Comparison of ENCODE assay signal across 8 mouse cellular contexts in the genomic region with DNA sequence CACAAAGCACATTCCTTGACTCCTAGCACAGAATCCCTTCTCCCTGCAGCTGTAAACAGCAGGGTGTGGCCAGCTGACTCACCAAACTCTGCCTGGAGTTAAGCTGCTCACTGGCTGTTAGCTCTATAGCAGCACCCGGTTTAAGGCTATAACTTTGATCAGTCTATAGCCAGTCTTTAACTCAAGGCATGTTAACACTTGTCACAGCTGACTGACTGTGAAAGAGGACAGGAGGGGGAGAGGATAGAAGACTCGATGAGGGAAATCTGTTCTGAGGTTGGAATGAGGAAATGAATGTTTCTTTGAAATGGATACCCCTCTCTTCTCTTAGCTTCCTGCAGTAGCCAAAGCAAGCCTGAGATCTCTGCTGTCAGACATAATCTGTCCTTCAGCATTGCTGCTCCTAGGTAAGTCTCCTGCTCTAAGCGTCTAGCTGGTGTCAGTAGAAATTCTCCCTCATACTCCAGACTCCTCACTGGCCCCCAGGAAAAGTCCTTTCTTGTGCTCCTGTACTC. TPM values are rescaled to one million over a fixed set of nuclear protein-coding genes. Genes with fewer than 3 reads are reported as not detected.
DNase-seq lines count a peak whose midpoint lies in the region; ATAC-seq and TF ChIP-seq lines count a peak whose summit lies in the region.

No protein-coding gene starts in this region.

- peak overlapping the region; percentile 59 for H3K4me3 ChIP-seq in left cerebral cortex, adult 2 months
- peak overlapping the region; percentile 67 for H3K4me3 ChIP-seq in brown adipose tissue, adult 24 weeks (ENCODE audit: insufficient read depth, low read depth, low read length)
- peak overlapping the region; percentile 64 for H3K4me3 ChIP-seq in kidney, embryonic 14.5 days (ENCODE audit: low read length)

- 6% methylated on average over 3 of the region's 3 CpGs for WGBS in kidney, embryonic 14.5 days

- H3K4me2 ChIP-seq in kidney, embryonic 14.5 days (replicated peaks; ENCODE audit: low read depth, low read length): peak overlapping the region; percentile 70

- H3K4me1 ChIP-seq in brown adipose tissue, adult 24 weeks (ENCODE audit: control insufficient read depth, insufficient read depth, insufficient read length, low read length): peaks cover 7% of the 10 kb centered on the region
- H3K4me1 ChIP-seq in kidney, embryonic 14.5 days (ENCODE audit: control insufficient read depth, insufficient read depth, low read length): peaks cover 8% of the 10 kb centered on the region

- no peak for DNase-seq in left cerebral cortex, adult 2 months (ENCODE audit: extremely low spot score in 1 of 2, low spot score in 2 of 2)
- no peak for DNase-seq in left cerebral cortex, postnatal 10 days (ENCODE audit: extremely low spot score in 1 of 2, low spot score in 2 of 2)
- peak; percentile 8 for DNase-seq in lung, postnatal 14 days
- DNase-seq in yolk sac, embryonic 10.5 days (ENCODE audit: low spot score): peak; percentile 19
- DNase-seq in cerebellum, adult 9-10 months: no peak

- H3K27ac ChIP-seq in left cerebral cortex, adult 2 months: no peak overlapping the region
- H3K27ac ChIP-seq in brown adipose tissue, adult 24 weeks (replicated peaks; ENCODE audit: low read depth, low read length): peak overlapping the region; percentile 56; the same call in 1 of the 2 replicates
- no peak overlapping the region for H3K27ac ChIP-seq in kidney, embryonic 14.5 days (ENCODE audit: low read depth, low read length)

- H3K27me3 ChIP-seq in kidney, embryonic 14.5 days (ENCODE audit: control insufficient read depth, insufficient read depth, low read length): no peaks in the 10 kb centered on the region

- intact Hi-C loops in left cerebral cortex, adult 2 months (cut with DNase I): no loop called here
- intact Hi-C loops in left cerebral cortex, postnatal 10 days (cut with DNase I): no loop called here

- no peaks in the 10 kb centered on the region; the same call in 1 of the 2 replicates for H3K36me3 ChIP-seq in kidney, embryonic 14.5 days (ENCODE audit: control insufficient read depth, insufficient read depth, low read length)

- no peak for TF ChIP-seq CTCF in left cerebral cortex, adult 2 months (IDR thresholded peaks at IDR 0.05)

- H3K9ac ChIP-seq in kidney, embryonic 14.5 days (ENCODE audit: low read depth, low read length): peak overlapping the region; percentile 51; the same call in 1 of the 2 replicates

- peak; percentile 59 for ATAC-seq in granulocyte monocyte progenitor cell, adult 5-6 weeks (replicated peaks; ENCODE audit: poor library complexity, severe bottlenecking)
- ATAC-seq in kidney, embryonic 14.5 days (ENCODE audit: low FRiP score, low TSS enrichment): peak; percentile 90

- no peaks in the 10 kb centered on the region for H3K9me3 ChIP-seq in kidney, embryonic 14.5 days (ENCODE audit: control insufficient read depth, low read length)

RNA-seq across cellular contexts. Expression of a gene that starts 0.9 kb away (rescaled TPM):
- total RNA-seq in left cerebral cortex, adult 2 months (2021): 1 to 10 TPM; 7.6 to 9.1 TPM
- total RNA-seq in left cerebral cortex, postnatal 10 days (2021): 10 to 100 TPM in 1 of 2 experiments, 1 to 10 TPM in 1; 7.7 to 10.1 TPM
- 28.3 and 35.4 TPM in 2 replicates for polyA plus RNA-seq in brown adipose tissue, adult 24 weeks (2012; ENCODE audit: insufficient read depth, insufficient read length, missing spikeins)
- 23.6 and 28.5 TPM in 2 replicates for total RNA-seq in granulocyte monocyte progenitor cell, adult 5-6 weeks (2014; fragmentation: Nextera tagmentation)
- total RNA-seq in granulocyte monocyte progenitor cell, adult 5-6 weeks (2017): 35.2 and 37.1 TPM in 2 replicates
- polyA plus RNA-seq in kidney, embryonic 14.5 days (2014; fragmentation: Nextera tagmentation; extraction: Ambion mirVana): 11.5 and 19.9 TPM in 2 replicates

RNA-seq across cellular contexts. Expression of a gene that starts 15.5 kb away (rescaled TPM):
- not detected for total RNA-seq in left cerebral cortex, adult 2 months (2021)
- total RNA-seq in left cerebral cortex, postnatal 10 days (2021): not detected
- not detected in 2 replicates for polyA plus RNA-seq in brown adipose tissue, adult 24 weeks (2012; ENCODE audit: insufficient read depth, insufficient read length, missing spikeins)
- total RNA-seq in granulocyte monocyte progenitor cell, adult 5-6 weeks (2014; fragmentation: Nextera tagmentation): not detected in 2 replicates
- total RNA-seq in granulocyte monocyte progenitor cell, adult 5-6 weeks (2017): not detected in 2 replicates
- not detected in 2 replicates for polyA plus RNA-seq in kidney, embryonic 14.5 days (2014; fragmentation: Nextera tagmentation; extraction: Ambion mirVana)

RNA-seq across cellular contexts. Expression of a gene that starts 33.1 kb away (rescaled TPM):
- total RNA-seq in left cerebral cortex, adult 2 months (2021): not detected
- total RNA-seq in left cerebral cortex, postnatal 10 days (2021): not detected
- not detected in 2 replicates for polyA plus RNA-seq in brown adipose tissue, adult 24 weeks (2012; ENCODE audit: insufficient read depth, insufficient read length, missing spikeins)
- not detected in 2 replicates for total RNA-seq in granulocyte monocyte progenitor cell, adult 5-6 weeks (2014; fragmentation: Nextera tagmentation)
- total RNA-seq in granulocyte monocyte progenitor cell, adult 5-6 weeks (2017): 0.15 and 0.17 TPM in 2 replicates
- polyA plus RNA-seq in kidney, embryonic 14.5 days (2014; fragmentation: Nextera tagmentation; extraction: Ambion mirVana): 0.05 TPM in 1 of 2 replicates, not detected in the other

RNA-seq across cellular contexts. Expression of a gene that starts 44.6 kb away (rescaled TPM):
- total RNA-seq in left cerebral cortex, adult 2 months (2021): not detected
- not detected for total RNA-seq in left cerebral cortex, postnatal 10 days (2021)
- polyA plus RNA-seq in brown adipose tissue, adult 24 weeks (2012; ENCODE audit: insufficient read depth, insufficient read length, missing spikeins): not detected in 2 replicates
- total RNA-seq in granulocyte monocyte progenitor cell, adult 5-6 weeks (2014; fragmentation: Nextera tagmentation): not detected in 2 replicates
- total RNA-seq in granulocyte monocyte progenitor cell, adult 5-6 weeks (2017): not detected in 2 replicates
- not detected in 2 replicates for polyA plus RNA-seq in kidney, embryonic 14.5 days (2014; fragmentation: Nextera tagmentation; extraction: Ambion mirVana)

RNA-seq across cellular contexts. Expression of a gene that starts 53.3 kb away (rescaled TPM):
- not detected for total RNA-seq in left cerebral cortex, adult 2 months (2021)
- total RNA-seq in left cerebral cortex, postnatal 10 days (2021): not detected
- polyA plus RNA-seq in brown adipose tissue, adult 24 weeks (2012; ENCODE audit: insufficient read depth, insufficient read length, missing spikeins): not detected in 2 replicates
- not detected in 2 replicates for total RNA-seq in granulocyte monocyte progenitor cell, adult 5-6 weeks (2014; fragmentation: Nextera tagmentation)
- total RNA-seq in granulocyte monocyte progenitor cell, adult 5-6 weeks (2017): not detected in 2 replicates
- not detected in 2 replicates for polyA plus RNA-seq in kidney, embryonic 14.5 days (2014; fragmentation: Nextera tagmentation; extraction: Ambion mirVana)

Comparison
In these comparisons a context has a peak if more than half of its experiments do, and no peak if none do; other contexts are left out.
1. DNase-seq: peak in lung, postnatal 14 days (single experiment) and yolk sac, embryonic 10.5 days (single experiment); none in left cerebral cortex, adult 2 months (0 of 2), left cerebral cortex, postnatal 10 days (0 of 2) and cerebellum, adult 9-10 months (single experiment).
2. Peak in every context shown above with its lines, with median percentiles within 50 percentile points of each other: H3K4me3 ChIP-seq.